Mouse (Mus musculus) forelimb bud, embryonic 11.5 days (tissue): ENCODE data around the gene Ube2n.

Experiments
- DNase-seq: peaks from one replicate; pipeline ENCODE4 v3.0.0-alpha.2; 2012; ENCODE audit warnings: low read depth, low spot score

Ube2n gene

DNA sequence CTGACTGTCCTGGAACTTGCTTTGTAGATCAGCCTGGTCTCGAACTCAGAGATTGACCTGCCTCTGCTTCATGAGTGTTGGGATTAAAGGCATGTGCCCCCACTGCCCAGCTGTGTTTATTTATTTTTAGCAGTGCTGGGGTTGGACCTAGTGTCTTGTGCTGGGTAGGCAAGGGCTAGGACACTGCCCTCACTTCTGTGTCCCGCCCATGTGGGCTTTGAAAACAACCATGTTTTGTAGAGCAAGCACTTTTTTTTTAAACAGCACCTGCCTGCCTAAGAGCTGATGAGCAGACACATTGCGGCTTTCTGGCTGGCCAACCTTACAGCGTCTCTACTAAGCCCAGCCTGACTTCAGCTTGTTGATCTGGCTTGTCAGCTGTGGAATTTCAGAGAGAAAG is 76.3 kb downstream of the Ube2n start:
- DNase-seq = no peak

DNA sequence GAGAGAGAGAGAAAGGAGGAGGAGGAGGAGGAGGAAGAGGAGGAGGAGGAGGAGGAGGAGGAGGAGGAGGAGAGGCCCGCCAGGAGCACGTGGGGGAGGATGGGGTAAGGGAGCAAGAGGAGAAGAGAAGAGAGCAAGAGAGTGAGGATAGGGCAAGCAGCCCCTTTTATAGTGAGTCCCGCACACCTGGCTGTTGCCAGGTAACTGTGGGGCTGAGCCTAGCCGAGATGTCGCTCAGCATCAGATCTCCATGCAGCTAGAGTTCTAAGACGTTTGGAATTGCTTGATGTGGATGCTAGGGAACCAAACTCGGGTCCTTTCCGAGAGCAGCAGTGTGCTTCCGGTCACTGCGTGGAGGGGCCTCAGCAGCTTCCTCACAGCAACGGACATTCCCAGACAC is 79.5 kb downstream of the Ube2n start:
- no peak for DNase-seq
